Mouse (Mus musculus) hindbrain, embryonic 15.5 days (tissue): ENCODE results near the gene Amz2. TPM values are rescaled to one million over a fixed set of nuclear protein-coding genes. Genes with fewer than 3 reads are reported as not detected.

Source experiments
- ATAC-seq: fragments of 200-750 bp; cut with Nextera tagmentation; 2 replicates; pipeline ENCODE4 v1.8.0; 2017; ENCODE audit warnings: low read depth, moderate number of reproducible peaks, moderate TSS enrichment; ENCODE audit not compliant: low FRiP score
- H3K27ac ChIP-seq: fragments of 300-500 bp; sonication (generic); replicated peaks from 2 replicates; pipeline ENCODE4 v1.5.1; 2015; ENCODE audit warnings: mild to moderate bottlenecking, inconsistent platforms
- H3K27me3 ChIP-seq: fragments of 300-500 bp; sonication (generic); 2 replicates; pipeline ENCODE4 v1.6.1; 2015; ENCODE audit warnings: control low read depth, inconsistent platforms
- H3K36me3 ChIP-seq: fragments of 300-500 bp; sonication (generic); 2 replicates; pipeline ENCODE4 v1.6.1; 2015; ENCODE audit warnings: control low read depth, inconsistent platforms
- H3K4me1 ChIP-seq: fragments of 300-500 bp; sonication (generic); replicated peaks from 2 replicates; pipeline ENCODE4 v1.6.1; 2015; ENCODE audit warnings: control low read depth, inconsistent platforms
- H3K4me2 ChIP-seq: fragments of 300-500 bp; sonication (generic); 2 replicates; pipeline ENCODE4 v1.6.1; 2015; ENCODE audit warnings: moderate library complexity, mild to moderate bottlenecking, inconsistent platforms
- H3K4me3 ChIP-seq: fragments of 300-500 bp; sonication (generic); 2 replicates; pipeline ENCODE4 v1.5.1; 2015; ENCODE audit warnings: mild to moderate bottlenecking, inconsistent platforms
- H3K9ac ChIP-seq: fragments of 300-500 bp; sonication (generic); 2 replicates; pipeline ENCODE4 v1.6.1; 2015; ENCODE audit warnings: inconsistent platforms
- H3K9me3 ChIP-seq: fragments of 300-500 bp; sonication (generic); 2 replicates; pipeline ENCODE4 v1.6.1; 2016; ENCODE audit warnings: control low read depth, inconsistent platforms
- WGBS: fragments of 180-500 bp; shearing (Covaris S2); methylation state at CpG from one replicate; pipeline ENCODE4 v1.1.7; 2015; 5-methylcytosine and 5-hydroxymethylcytosine counted together
- polyA plus RNA-seq: library from polyadenylated mRNA; unstranded; fragments of >200 nt; fragmentation: Nextera tagmentation; extraction: Ambion mirVana; gene quantifications from 2 replicates; pipeline ENCODE4 v1.2.1, GENCODE M21; 2015

Gene Amz2
- polyA plus RNA-seq, 1 experiment from 2014 or later: 54.2 TPM

DNA sequence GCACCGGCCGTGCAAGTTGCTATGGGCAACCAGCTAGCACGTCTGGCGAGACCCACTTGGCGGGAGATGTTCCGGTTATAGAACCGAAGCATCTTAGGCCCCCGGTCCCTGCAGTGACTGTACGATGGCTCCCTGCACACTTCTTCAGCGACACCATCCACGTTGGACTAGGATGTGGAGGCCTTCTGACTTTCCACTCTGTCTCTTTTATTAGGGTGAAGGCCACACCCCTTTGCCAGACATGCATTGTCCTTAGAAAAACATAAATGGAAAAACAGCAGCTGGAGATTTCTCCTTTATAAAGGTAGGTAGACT lies 483 bp downstream of the Amz2 start:
- 0% methylated on average over 11 of the region's 11 CpGs for WGBS
- peak overlapping the region; percentile 83 for H3K9ac ChIP-seq
- H3K27ac ChIP-seq: peak overlapping the region; percentile 85
- no peaks in the 10 kb centered on the region for H3K27me3 ChIP-seq
- H3K4me1 ChIP-seq: peaks cover 13% of the 10 kb centered on the region
- no peak; the same call in 1 of the 2 replicates for ATAC-seq
- peak overlapping the region; percentile 76 for H3K4me3 ChIP-seq
- peaks cover 22% of the 10 kb centered on the region for H3K36me3 ChIP-seq
- peak overlapping the region; percentile 66 for H3K4me2 ChIP-seq
- no peaks in the 10 kb centered on the region for H3K9me3 ChIP-seq

DNA sequence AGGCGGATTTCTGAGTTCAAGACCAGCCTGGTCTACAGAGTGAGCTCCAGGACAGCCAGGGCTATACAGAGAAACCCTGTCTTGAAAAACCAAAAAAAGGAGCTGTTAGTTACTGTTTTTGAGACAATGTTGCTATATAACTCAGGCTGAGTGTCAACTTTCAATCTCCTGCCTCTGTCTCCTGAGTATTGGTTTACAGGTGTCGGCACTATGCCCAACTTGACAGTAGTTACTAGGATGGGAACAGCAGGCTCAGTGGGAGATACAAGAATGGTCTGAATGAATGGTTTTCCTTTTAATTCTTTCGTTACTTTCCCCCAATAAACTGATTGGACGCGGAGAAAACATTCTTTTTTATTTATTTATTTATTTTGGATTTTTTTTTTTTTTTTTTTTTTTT lies 1.6 kb downstream of the Amz2 start:
- Histone ChIP-seq H3K36me3 (peaks cover 22% of the 10 kb centered on the region), H3K27me3 (no peaks in the 10 kb centered on the region), H3K4me1 (peaks cover 17% of the 10 kb centered on the region), H3K9ac (no peak overlapping the region), H3K27ac (no peak overlapping the region), H3K4me3 (peak overlapping the region; percentile 76; the same call in 1 of the 2 replicates), H3K9me3 (no peaks in the 10 kb centered on the region), H3K4me2 (peak overlapping the region; percentile 66)
- 92% methylated on average over 5 of the region's 5 CpGs for WGBS
- no peak for ATAC-seq

DNA sequence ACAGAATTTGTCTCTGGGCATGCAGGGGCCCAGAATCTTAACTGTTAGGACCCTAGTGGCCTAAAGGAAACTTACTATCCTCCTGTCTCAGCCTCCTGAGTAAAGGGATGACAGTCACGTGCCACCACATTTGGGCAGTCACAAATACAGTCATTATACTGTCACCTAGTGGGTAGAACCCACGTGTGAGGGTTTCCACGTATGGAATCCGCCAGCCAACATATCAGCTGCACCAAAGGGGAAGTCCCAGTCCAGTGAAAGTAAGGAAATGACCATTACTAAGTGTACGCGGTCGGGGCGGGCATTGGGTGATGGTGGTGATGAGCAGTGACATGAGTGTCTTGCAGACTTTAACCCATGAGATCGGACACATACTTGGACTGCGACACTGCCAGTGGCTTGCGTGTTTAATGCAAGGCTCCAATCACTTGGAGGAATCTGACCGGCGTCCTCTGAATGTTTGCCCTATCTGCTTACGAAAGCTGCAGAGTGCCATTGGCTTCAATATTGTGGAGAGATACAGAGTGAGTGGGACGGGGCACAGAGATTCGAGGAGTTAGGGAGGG lies 8.6 kb downstream of the Amz2 start:
- Histone ChIP-seq H3K36me3 (peaks cover 54% of the 10 kb centered on the region), H3K27me3 (no peaks in the 10 kb centered on the region), H3K9me3 (no peaks in the 10 kb centered on the region), H3K9ac (no peak overlapping the region), H3K4me1 (0 out of 2 replicates have a peak, but pooled peaks cover 4% of the 10 kb centered on the region), H3K4me3 (no peak overlapping the region), H3K27ac (no peak overlapping the region), H3K4me2 (no peak overlapping the region)
- no peak for ATAC-seq
- 96% methylated on average over 16 of the region's 16 CpGs for WGBS

DNA sequence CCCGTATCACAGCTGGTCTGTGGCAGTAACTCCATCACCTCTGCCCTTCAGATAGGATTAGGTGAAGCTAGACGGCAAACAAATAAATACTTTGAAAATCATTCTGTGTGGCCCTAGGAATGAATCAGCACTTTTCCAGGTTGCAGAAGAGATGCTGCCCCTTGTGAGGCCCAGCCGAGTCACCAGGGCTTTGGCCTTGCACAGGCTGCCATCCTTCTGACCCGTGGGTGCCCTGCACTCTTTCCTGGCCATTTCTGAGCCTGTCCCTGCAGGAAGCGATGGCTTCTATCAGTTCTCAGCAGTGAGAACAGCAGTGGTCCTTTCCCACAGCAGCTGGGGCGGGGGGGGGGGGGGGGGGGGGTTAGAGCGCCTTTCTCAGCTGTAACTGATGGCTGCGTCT lies 11.1 kb downstream of the Amz2 start:
- Histone ChIP-seq H3K4me1 (peaks cover 8% of the 10 kb centered on the region), H3K36me3 (peaks cover 41% of the 10 kb centered on the region), H3K9ac (no peak overlapping the region), H3K9me3 (no peaks in the 10 kb centered on the region), H3K4me3 (no peak overlapping the region), H3K4me2 (no peak overlapping the region), H3K27ac (no peak overlapping the region), H3K27me3 (no peaks in the 10 kb centered on the region)
- WGBS: 72% methylated on average over 7 of the region's 8 CpGs
- no peak for ATAC-seq

DNA sequence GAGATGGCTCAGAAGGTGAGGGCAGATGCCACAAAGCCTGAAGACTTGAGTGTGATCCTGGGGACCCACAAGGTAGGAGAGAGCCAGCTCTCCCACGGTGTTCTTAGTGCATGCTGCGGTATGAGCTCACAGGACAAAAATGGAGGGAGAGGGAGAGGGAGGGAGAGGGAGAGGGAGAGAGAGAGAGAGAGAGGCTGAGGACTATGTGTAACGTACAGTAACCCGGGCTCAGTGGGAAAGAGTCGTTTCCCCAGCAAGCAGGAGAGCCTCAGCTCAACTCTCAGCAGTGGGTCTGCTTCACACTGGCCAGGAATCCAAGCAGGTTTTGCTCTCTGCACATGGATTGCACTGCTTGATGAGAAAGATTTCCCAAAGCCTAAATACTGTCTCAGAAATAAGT lies 13.5 kb downstream of the Amz2 start:
- Histone ChIP-seq H3K9ac (no peak overlapping the region), H3K27me3 (no peaks in the 10 kb centered on the region), H3K9me3 (no peaks in the 10 kb centered on the region), H3K27ac (no peak overlapping the region), H3K4me3 (no peak overlapping the region), H3K4me2 (peak overlapping the region; percentile 85), H3K4me1 (peaks cover 8% of the 10 kb centered on the region), H3K36me3 (peaks cover 35% of the 10 kb centered on the region)
- 15% methylated on average over 5 of the region's 5 CpGs for WGBS
- ATAC-seq: peak; percentile 28; the same call in 1 of the 2 replicates

DNA sequence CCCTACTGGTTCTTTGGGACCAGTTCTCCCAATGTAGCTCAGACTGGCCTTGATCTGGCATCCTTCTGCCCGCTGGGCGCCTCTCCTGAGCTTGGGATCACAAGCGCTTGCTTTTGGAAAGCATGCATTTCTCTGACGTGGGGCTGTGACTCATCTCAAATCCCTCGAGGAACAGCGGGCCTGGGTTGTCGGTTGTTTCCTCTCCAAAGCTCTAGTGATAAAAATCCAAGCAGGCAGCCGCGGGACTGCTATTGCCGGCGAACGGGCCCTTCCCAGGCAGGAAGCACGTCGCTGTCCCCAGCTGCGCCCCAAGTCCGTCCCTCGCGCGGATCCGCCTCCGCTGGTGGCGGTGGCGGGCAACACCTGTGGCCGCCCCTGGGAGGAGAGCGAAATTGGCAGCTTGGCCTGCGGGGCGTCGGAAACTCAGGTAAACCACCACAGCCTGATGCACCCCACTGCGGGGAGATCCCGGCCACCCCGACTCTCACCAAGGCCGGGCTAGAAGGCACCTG lies 14.1 kb downstream of the Amz2 start:
- no peaks in the 10 kb centered on the region for H3K9me3 ChIP-seq
- peak overlapping the region; percentile 44 for H3K4me3 ChIP-seq
- peak; percentile 53; the same call in 1 of the 2 replicates for ATAC-seq
- 3% methylated on average over 32 of the region's 32 CpGs for WGBS
- no peaks in the 10 kb centered on the region for H3K27me3 ChIP-seq
- peak overlapping the region; percentile 47 for H3K9ac ChIP-seq
- H3K36me3 ChIP-seq: peaks cover 28% of the 10 kb centered on the region
- peak overlapping the region; percentile 85 for H3K4me2 ChIP-seq
- H3K27ac ChIP-seq: 0 out of 2 replicates have a peak overlapping the region, but pooled peaks have one; percentile 14
- H3K4me1 ChIP-seq: peaks cover 8% of the 10 kb centered on the region

DNA sequence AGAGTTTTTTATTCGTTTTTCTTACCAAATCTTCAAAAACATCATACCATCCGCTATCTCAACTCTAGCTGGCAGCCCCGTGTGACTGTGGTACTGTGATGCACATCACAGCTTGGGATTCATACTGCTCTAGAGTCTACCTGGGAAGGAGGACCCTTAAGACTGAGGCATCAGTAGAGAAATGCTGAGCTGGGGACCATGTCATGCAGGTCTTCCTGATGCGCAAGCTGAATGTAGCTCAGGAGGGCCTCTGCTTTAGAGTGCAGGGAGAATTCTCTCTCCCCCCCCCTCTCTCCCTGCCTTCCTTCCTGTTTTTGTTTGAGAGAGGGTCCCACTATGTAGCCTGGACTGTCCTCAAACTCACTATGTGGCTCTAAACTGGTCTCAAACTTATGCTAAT lies 14.9 kb downstream of the Amz2 start:
- Histone ChIP-seq H3K9ac (no peak overlapping the region), H3K4me2 (peak overlapping the region; percentile 85), H3K9me3 (no peaks in the 10 kb centered on the region), H3K27ac (no peak overlapping the region), H3K27me3 (no peaks in the 10 kb centered on the region), H3K36me3 (peaks cover 21% of the 10 kb centered on the region), H3K4me3 (no peak overlapping the region), H3K4me1 (peaks cover 8% of the 10 kb centered on the region)
- 57% methylated on average over 4 of the region's 4 CpGs for WGBS
- ATAC-seq: no peak

DNA sequence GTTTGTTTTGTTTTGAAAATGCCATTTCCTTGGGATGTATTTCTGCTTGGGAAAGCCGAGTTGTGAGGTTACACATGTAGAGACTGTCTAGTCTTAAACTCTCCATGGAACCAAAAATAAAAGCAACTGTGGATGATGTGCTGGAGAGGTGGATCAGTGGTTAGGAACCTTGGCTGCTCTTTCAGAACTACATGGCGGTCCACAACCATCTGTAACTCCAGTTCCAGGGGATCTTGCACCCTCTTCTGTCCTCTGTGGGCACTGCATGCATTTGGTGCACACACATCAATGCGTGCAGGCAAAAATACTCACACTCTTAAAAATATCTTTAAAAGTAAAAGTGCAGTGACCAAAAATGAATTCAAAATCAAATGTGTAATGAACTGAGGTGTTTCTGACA lies 15.4 kb downstream of the Amz2 start:
- Histone ChIP-seq H3K4me3 (no peak overlapping the region), H3K4me1 (peaks cover 8% of the 10 kb centered on the region), H3K9me3 (no peaks in the 10 kb centered on the region), H3K4me2 (no peak overlapping the region), H3K36me3 (peaks cover 16% of the 10 kb centered on the region), H3K9ac (no peak overlapping the region), H3K27me3 (no peaks in the 10 kb centered on the region), H3K27ac (no peak overlapping the region)
- ATAC-seq: no peak
- 55% methylated on average over 3 of the region's 3 CpGs for WGBS

DNA sequence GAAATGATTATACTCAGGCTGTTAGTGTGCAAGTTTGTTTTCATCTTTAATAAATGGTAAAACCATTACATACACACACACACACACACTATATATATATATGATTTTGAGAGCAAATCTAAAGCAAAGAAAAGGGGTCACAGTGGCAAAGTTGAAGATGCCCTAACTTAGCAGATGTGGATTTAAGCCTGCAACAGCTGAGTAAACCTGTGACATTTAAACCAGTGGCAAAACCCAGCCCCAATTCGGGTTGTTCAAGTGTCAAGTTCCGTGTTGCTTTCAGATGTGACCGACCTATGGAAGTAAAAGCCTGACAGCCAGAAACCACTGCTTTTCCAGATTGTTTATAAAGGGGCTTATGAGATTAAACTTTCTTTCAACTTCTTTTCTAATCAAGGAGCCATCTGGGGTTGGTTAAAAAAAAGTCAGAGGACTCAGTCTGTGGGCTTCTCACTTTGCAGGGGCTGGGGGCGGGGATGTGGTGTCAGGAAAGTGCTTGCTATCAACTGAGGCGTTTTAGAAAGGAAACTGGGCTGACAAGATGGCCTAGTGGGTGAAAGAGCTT lies 16.5 kb downstream of the Amz2 start:
- no peaks in the 10 kb centered on the region for H3K9me3 ChIP-seq
- ATAC-seq: no peak
- peaks cover 8% of the 10 kb centered on the region for H3K4me1 ChIP-seq
- 75% methylated on average over 5 of the region's 5 CpGs for WGBS
- no peak overlapping the region for H3K27ac ChIP-seq
- H3K4me3 ChIP-seq: no peak overlapping the region
- no peak overlapping the region for H3K4me2 ChIP-seq
- H3K9ac ChIP-seq: no peak overlapping the region
- H3K27me3 ChIP-seq: no peaks in the 10 kb centered on the region
- 0 out of 2 replicates have a peak, but pooled peaks cover 11% of the 10 kb centered on the region for H3K36me3 ChIP-seq

DNA sequence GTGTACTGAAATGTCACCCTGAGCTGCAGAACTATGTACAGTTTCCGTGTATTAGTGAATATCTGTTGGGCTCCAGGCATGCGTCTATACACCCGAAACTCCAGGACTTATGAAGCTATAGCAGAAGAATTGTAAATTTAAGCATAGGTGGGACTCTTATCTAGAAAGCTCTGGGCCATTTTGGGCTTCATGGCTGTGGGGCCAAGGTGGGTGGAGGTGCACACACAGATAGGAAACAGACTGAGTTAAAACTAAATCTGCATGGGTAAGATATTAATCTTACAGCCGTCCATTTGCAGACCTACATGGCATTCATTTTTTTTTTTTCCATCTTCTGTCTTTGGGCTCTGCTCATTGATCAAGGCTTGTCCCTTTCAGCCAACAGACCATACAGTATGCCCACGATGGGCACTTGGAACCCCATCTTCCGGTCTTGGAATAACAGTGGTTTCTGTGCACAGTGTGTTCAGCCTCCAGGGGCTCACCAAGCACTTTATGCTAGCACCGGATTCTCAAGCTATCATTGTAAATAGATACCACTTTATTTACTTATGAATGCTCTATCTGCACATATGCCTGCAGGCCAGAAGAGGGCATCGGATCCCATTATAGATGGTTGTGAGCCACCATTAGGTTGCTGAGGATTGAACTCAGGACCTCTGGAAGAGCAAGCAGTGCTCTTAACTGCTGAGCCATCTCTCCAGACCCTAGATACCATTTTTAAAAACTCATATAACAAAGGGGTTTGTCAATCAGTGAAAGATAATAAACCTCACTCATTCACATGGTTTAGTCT lies 17.9 kb downstream of the Amz2 start:
- no peaks in the 10 kb centered on the region for H3K27me3 ChIP-seq
- no peak overlapping the region for H3K27ac ChIP-seq
- no peak overlapping the region for H3K9ac ChIP-seq
- H3K36me3 ChIP-seq: no peaks in the 10 kb centered on the region
- no peak overlapping the region for H3K4me3 ChIP-seq
- H3K9me3 ChIP-seq: no peaks in the 10 kb centered on the region
- 95% methylated on average over 8 of the region's 8 CpGs for WGBS
- H3K4me2 ChIP-seq: no peak overlapping the region
- H3K4me1 ChIP-seq: peaks cover 8% of the 10 kb centered on the region
- ATAC-seq: no peak

DNA sequence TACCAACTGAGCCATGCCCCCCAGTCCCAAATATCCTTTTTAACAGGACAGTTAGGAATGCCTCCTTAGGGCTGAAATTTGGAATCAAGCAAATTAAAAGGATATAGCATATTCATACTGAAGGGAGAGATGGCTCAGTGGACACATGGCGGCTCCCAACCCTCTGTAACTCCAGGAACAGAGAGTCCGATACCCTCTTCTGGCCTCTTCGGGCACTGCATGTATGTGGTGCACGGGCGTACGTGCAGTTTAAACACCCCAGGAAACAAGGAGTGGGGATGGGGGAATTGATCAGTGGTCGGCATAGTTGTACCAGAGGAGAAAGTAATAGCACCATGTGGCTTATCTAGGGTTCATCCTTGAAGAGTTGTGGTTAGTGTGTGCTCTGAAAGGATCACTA lies 18.9 kb downstream of the Amz2 start:
- H3K36me3 ChIP-seq: no peaks in the 10 kb centered on the region
- no peak overlapping the region for H3K4me2 ChIP-seq
- peaks cover 6% of the 10 kb centered on the region for H3K4me1 ChIP-seq
- H3K9ac ChIP-seq: no peak overlapping the region
- H3K27me3 ChIP-seq: no peaks in the 10 kb centered on the region
- 51% methylated on average over 7 of the region's 7 CpGs for WGBS
- H3K4me3 ChIP-seq: no peak overlapping the region
- ATAC-seq: no peak
- no peaks in the 10 kb centered on the region for H3K9me3 ChIP-seq
- no peak overlapping the region for H3K27ac ChIP-seq

DNA sequence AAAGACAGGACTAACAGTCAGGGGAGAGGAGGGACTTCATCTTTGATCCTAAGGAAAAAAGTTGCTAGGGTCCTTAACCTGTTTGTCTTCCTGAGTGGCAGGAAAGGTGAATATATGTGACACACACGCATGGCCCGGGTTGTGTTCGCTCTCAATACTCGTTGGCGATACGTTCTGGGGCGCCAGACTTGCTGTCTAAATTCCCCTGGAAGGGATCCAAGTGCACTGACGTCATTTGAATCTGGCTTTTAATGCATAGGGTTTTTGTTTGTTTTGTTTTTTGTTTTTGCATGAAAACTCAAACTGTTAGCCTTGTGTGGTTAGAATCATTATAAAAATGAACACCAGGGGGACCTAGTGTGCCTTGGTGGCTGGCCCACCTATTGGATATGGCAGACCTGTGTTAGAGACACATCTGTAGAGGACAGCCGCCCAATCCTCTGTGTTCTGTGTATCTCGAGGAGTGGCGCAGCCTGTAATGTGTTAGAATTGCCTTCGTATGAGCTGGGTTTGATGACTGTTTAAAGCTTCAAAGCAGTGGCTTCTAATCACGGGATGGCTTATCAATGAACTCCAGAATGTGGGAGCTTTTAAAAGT lies 19.8 kb downstream of the Amz2 start:
- no peaks in the 10 kb centered on the region for H3K4me1 ChIP-seq
- no peak overlapping the region for H3K9ac ChIP-seq
- H3K4me3 ChIP-seq: no peak overlapping the region
- no peaks in the 10 kb centered on the region for H3K36me3 ChIP-seq
- no peak overlapping the region for H3K4me2 ChIP-seq
- no peaks in the 10 kb centered on the region for H3K27me3 ChIP-seq
- H3K27ac ChIP-seq: no peak overlapping the region
- peak; percentile 38; the same call in 1 of the 2 replicates for ATAC-seq
- H3K9me3 ChIP-seq: no peaks in the 10 kb centered on the region
- WGBS: 49% methylated on average over 13 of the region's 13 CpGs
